Mouse (Mus musculus) stomach, embryonic 16.5 days (tissue): Measurements from ENCODE around the gene Cyfip2. TPM values are rescaled to one million over a fixed set of nuclear protein-coding genes. Genes with fewer than 3 reads are reported as not detected.

Experiments
- ATAC-seq: fragments of 200-750 bp; cut with Nextera tagmentation; 2 replicates; pipeline ENCODE4 v1.8.0; 2017; ENCODE audit warnings: moderate number of reproducible peaks, moderate TSS enrichment; ENCODE audit not compliant: insufficient read depth, low FRiP score
- H3K27ac ChIP-seq: fragments of 300-500 bp; sonication (generic); 2 replicates; pipeline ENCODE4 v1.5.1; 2014; ENCODE audit warnings: low read length
- H3K27me3 ChIP-seq: fragments of 300-500 bp; sonication (generic); 2 replicates; pipeline ENCODE4 v1.6.1; 2014; ENCODE audit warnings: low read length, control low read depth, mixed read lengths; ENCODE audit not compliant: control insufficient read depth, insufficient read depth
- H3K36me3 ChIP-seq: fragments of 300-500 bp; sonication (generic); 2 replicates; pipeline ENCODE4 v1.6.1; 2014; ENCODE audit warnings: low read length; ENCODE audit not compliant: control insufficient read depth, insufficient read depth
- H3K4me1 ChIP-seq: fragments of 300-500 bp; sonication (generic); 2 replicates; pipeline ENCODE4 v1.6.1; 2014; ENCODE audit warnings: low read length, control low read depth, mixed read lengths; ENCODE audit not compliant: control insufficient read depth, insufficient read depth
- H3K4me2 ChIP-seq: fragments of 300-500 bp; sonication (generic); 2 replicates; pipeline ENCODE4 v1.6.1; 2014; ENCODE audit warnings: low read depth, low read length, mixed read lengths
- H3K4me3 ChIP-seq: fragments of 300-500 bp; sonication (generic); replicated peaks from 2 replicates; pipeline ENCODE4 v1.5.1; 2014; ENCODE audit warnings: mild to moderate bottlenecking, low read length
- H3K9ac ChIP-seq: fragments of 300-500 bp; sonication (generic); 2 replicates; pipeline ENCODE4 v1.6.1; 2014; ENCODE audit warnings: low read length
- H3K9me3 ChIP-seq: fragments of 300-500 bp; sonication (generic); replicated peaks from 2 replicates; pipeline ENCODE4 v1.6.1; 2016; ENCODE audit warnings: low read length, control low read depth; ENCODE audit not compliant: control insufficient read depth
- whole genome bisulfite sequencing: fragments of 180-500 bp; shearing (Covaris S2); extraction: QIAGEN DNeasy Blood & Tissue Kit; methylation state at CpG from one replicate; pipeline ENCODE4 v1.1.7; 2014; 5-methylcytosine and 5-hydroxymethylcytosine counted together
- polyA plus RNA-seq: library from polyadenylated mRNA; unstranded; fragments of >200 nt; fragmentation: Nextera tagmentation; extraction: Ambion mirVana; gene quantifications from 2 replicates; pipeline ENCODE4 v1.2.1, GENCODE M21; 2015

Gene Cyfip2
- polyA plus RNA-seq, 1 experiment from 2014 or later = 8.1 TPM

DNA sequence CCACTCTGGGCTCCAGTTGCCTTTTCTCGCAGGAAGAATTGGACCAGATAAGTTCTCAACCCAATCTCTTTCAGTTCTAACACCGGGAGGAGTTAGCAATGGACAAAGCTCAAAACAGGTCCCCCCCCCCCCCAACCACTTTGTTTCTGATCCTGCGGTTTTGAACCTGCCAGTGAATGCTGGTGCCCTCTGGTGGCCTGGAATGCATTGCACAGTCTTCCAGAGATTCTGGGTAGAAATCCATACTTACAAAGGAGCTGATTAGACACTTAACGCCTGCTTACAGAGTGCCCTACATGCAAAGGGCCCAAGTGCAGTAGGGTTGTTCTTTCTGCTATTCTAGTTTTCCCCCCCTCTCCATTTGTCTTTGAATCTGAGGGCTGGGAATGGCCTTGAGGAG is 54.5 kb downstream of the Cyfip2 start:
- WGBS = 69% methylated on average over 4 of the region's 4 CpGs
- no peaks in the 10 kb centered on the region for H3K4me1 ChIP-seq
- H3K9me3 ChIP-seq = no peaks in the 10 kb centered on the region

DNA sequence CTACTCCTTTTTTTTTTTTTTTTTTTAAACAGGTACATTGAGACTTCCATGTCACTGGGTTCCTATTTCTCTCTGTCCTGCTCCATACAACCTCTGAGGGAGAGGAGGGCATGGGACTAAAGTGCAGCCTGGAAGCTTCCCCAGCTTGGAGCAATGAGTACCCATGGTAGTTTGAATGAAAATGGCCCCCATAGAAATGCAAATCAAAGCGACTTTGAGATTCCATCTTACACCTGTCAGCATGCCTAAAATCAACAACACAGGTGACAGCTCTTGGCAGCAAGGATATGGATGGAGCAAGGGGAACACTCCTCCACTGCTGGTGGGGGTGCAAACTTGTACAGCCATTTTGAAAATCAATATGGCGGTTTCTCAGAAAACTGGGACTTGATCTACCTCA is 57.4 kb downstream of the Cyfip2 start:
- H3K27me3 ChIP-seq = no peaks in the 10 kb centered on the region
- H3K9ac ChIP-seq = no peak overlapping the region
- ATAC-seq = no peak
- H3K4me1 ChIP-seq = no peaks in the 10 kb centered on the region
- WGBS = 81% methylated on average over 2 of the region's 2 CpGs
- H3K9me3 ChIP-seq = no peaks in the 10 kb centered on the region
- H3K4me3 ChIP-seq = no peak overlapping the region
- H3K27ac ChIP-seq = no peak overlapping the region
- H3K36me3 ChIP-seq = no peaks in the 10 kb centered on the region
- H3K4me2 ChIP-seq = no peak overlapping the region

More for the DNA sequence above, 54.5 kb downstream of the Cyfip2 start:
- no peak overlapping the region for H3K4me3 ChIP-seq
- H3K9ac ChIP-seq = no peak overlapping the region
- ATAC-seq = no peak
- H3K27ac ChIP-seq = no peak overlapping the region
- H3K36me3 ChIP-seq = no peaks in the 10 kb centered on the region
- H3K4me2 ChIP-seq = no peak overlapping the region
- H3K27me3 ChIP-seq = no peaks in the 10 kb centered on the region

DNA sequence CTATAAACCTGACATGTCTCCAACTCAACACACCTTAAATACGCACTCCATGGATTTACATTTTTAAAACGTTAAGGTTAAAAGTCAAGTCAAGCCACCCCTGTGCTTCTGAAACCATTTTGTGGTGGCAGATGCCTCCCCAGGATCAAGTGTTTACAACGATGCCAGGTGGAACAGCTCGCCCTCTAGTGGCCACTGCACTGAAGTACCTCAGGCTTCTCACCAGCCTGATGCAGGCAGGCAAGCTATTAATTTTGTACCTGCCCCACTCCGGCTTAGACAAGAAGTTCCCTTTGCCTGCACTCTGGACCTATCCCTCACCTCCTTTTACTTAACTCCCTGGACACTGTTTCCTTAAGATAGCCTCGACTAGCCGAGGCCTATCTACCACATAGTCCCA is 60.7 kb downstream of the Cyfip2 start:
- H3K4me1 ChIP-seq = no peaks in the 10 kb centered on the region
- ATAC-seq = no peak
- H3K4me2 ChIP-seq = no peak overlapping the region
- no peak overlapping the region for H3K27ac ChIP-seq
- H3K9ac ChIP-seq = no peak overlapping the region
- WGBS = 36% methylated on average over 7 of the region's 7 CpGs
- no peak overlapping the region for H3K4me3 ChIP-seq
- no peaks in the 10 kb centered on the region for H3K36me3 ChIP-seq
- no peaks in the 10 kb centered on the region for H3K27me3 ChIP-seq
- no peaks in the 10 kb centered on the region for H3K9me3 ChIP-seq

DNA sequence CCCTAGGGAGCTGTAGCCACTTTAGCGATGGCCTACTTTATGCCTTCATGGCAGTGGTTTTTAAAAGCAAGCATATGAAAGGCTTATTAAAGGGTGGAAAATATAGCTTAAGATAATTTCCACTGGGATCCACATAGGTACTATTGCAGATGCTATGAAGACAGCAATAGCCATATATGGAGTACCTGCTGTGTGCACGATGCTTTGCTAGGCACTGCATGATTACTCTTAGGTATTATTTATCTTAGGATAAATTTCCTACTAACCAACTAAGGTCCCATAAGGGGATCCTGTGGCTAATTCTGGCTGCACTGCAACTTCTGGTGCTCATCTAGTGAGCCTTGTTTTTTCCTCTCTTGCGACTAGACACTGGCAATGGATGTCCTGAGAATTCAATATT is 64.3 kb downstream of the Cyfip2 start:
- WGBS = 87% methylated on average over 3 of the region's 3 CpGs
- no peak for ATAC-seq

DNA sequence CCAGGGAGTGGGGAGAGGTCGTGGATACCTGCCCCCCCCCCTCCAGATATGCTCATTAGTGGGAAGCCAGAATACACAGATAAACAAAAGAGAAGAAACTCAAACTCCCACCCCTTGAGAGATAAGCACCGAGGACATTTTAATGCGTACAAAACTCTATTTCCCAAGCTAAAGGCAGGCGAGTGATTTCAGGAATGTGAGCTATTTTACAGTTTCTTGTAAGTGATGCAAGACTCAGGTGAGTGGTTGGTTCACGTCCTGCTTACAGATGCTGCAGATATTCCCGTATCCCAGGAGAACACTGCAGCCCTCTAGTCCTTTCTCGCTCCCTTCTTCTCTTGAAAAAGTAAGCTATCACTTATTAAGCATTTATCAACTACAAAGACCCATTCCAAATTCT is 66.3 kb downstream of the Cyfip2 start:
- H3K36me3 ChIP-seq = no peaks in the 10 kb centered on the region
- no peak overlapping the region for H3K4me2 ChIP-seq
- H3K27ac ChIP-seq = no peak overlapping the region
- no peaks in the 10 kb centered on the region for H3K4me1 ChIP-seq
- no peaks in the 10 kb centered on the region for H3K27me3 ChIP-seq
- no peak overlapping the region for H3K4me3 ChIP-seq
- no peak overlapping the region for H3K9ac ChIP-seq
- no peaks in the 10 kb centered on the region for H3K9me3 ChIP-seq
- 61% methylated on average over 7 of the region's 7 CpGs for WGBS
- no peak for ATAC-seq

More for the DNA sequence above, 64.3 kb downstream of the Cyfip2 start:
- H3K36me3 ChIP-seq = no peaks in the 10 kb centered on the region
- H3K27me3 ChIP-seq = no peaks in the 10 kb centered on the region
- no peak overlapping the region for H3K9ac ChIP-seq
- no peaks in the 10 kb centered on the region for H3K9me3 ChIP-seq
- H3K4me3 ChIP-seq = no peak overlapping the region
- H3K4me2 ChIP-seq = no peak overlapping the region
- H3K4me1 ChIP-seq = no peaks in the 10 kb centered on the region
- H3K27ac ChIP-seq = no peak overlapping the region

DNA sequence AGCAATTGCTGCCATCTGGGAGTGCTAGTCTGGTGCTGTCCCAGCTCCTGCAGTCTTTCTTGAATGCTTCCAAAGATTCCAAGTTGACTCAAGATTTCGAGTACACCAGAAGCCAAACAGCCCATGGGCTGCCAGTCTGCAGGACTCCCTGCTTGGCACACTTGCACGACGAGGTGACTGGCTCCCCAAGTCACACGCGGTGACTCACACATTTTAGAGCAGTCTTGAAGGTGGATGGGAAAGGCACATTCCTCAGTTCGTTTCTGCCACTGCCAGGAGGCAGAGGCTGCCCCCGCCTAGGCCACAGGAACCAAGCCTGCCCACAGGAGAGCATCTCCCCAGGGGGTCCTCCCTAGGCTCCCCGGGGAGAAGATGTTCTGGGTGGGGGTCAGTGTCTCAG is 66.7 kb downstream of the Cyfip2 start:
- Histone ChIP-seq H3K36me3 (no peaks in the 10 kb centered on the region), H3K27ac (no peak overlapping the region), H3K9ac (no peak overlapping the region), H3K4me3 (no peak overlapping the region), H3K9me3 (no peaks in the 10 kb centered on the region), H3K4me2 (no peak overlapping the region), H3K4me1 (no peaks in the 10 kb centered on the region), H3K27me3 (no peaks in the 10 kb centered on the region)
- ATAC-seq = no peak
- 68% methylated on average over 8 of the region's 8 CpGs for WGBS

DNA sequence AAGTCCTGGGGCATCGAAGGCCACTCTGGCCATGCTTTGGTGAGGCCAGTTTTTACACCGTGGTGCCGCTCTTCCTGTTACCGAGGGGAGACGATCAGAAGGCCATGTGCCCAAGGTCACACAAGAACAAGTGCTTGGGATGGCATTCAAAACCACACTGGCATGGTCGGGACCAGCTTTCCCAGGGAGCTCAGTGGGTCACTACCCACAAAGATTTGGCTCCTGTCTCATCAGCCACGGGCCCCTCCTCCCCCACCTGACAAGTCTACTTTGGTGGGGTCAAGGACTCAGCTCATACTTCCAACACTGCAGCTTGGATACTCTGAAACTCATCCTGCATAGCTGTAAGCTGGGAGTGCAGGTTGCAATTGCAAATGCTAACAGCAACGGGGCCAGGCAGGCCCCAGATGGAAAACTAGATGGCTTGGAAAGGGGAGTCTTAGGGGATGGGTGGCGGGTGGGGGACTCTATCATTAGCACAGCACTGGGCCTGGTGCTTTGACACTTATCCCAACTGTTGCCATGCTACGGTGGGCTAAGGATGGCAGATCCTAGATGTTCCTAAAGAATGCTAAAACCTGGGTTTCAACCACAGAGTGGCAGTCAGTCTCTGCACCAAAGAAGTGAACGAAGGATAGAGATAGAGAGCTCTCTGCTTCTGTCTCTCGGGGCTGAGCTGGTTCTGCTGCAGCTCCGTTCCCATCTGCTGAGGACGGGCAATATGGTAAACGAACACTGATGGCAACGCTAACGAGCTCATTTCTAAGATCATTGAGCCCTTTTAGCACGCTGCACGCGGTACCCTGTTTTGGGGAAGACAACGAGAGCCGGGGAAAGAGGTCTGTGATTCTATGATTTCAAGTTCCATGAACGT is 67.7 kb downstream of the Cyfip2 start:
- no peak overlapping the region for H3K4me3 ChIP-seq
- no peaks in the 10 kb centered on the region for H3K4me1 ChIP-seq
- no peak overlapping the region for H3K27ac ChIP-seq
- H3K4me2 ChIP-seq = no peak overlapping the region
- no peaks in the 10 kb centered on the region for H3K36me3 ChIP-seq
- no peak overlapping the region for H3K9ac ChIP-seq
- H3K9me3 ChIP-seq = no peaks in the 10 kb centered on the region
- no peaks in the 10 kb centered on the region for H3K27me3 ChIP-seq
- 91% methylated on average over 23 of the region's 23 CpGs for WGBS
- no peak for ATAC-seq

DNA sequence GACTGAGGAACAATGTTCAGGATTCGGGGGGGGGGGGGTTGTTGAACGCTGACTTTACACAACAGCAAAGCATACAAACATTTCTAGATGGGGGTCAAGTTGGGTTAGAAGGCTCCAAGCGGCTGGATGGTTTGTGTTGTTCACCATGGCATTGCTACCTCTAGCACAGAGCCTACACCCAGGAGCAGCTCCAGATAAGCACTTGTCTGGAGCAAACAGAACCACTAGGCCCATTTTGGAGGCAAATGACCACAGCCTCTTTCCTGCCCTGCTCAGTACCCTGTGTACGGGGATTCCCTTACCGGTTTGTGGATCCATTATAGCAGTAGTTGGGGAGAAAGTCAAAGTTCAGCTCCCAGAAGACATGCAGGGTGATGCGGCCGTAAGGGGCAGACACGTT is 70.7 kb downstream of the Cyfip2 start:
- Histone ChIP-seq H3K4me1 (no peaks in the 10 kb centered on the region), H3K9me3 (no peaks in the 10 kb centered on the region), H3K27ac (no peak overlapping the region), H3K27me3 (no peaks in the 10 kb centered on the region), H3K4me2 (no peak overlapping the region), H3K9ac (no peak overlapping the region), H3K4me3 (no peak overlapping the region), H3K36me3 (no peaks in the 10 kb centered on the region)
- WGBS = 93% methylated on average over 8 of the region's 8 CpGs
- ATAC-seq = no peak

DNA sequence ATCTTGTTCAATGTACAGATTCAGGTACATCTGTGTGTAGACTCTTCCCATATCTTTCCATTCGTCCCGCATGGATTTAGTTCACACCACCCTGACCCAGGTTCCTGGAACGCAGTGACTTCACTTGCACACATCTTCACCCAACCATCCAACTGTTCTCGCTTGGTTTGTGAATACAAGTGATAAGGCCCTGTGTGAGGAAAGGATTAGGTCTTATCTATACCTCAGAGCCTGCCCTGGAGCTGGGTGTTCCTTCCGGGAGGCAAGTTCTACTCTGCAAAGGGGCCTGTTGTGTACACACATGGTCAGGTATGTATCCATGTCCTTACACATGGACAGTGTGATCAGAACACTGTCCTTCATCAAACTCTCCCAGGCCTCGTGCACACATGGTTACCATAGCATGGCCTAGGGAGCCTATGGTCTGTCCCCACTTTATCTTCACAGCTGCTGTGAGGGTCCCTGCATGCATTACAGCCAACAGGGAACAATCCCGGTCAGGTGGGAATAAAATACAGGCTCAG is 71.4 kb downstream of the Cyfip2 start:
- Histone ChIP-seq H3K27ac (no peak overlapping the region), H3K27me3 (no peaks in the 10 kb centered on the region), H3K4me3 (no peak overlapping the region), H3K4me2 (no peak overlapping the region), H3K4me1 (no peaks in the 10 kb centered on the region), H3K9me3 (no peaks in the 10 kb centered on the region), H3K9ac (no peak overlapping the region), H3K36me3 (no peaks in the 10 kb centered on the region)
- 0 out of 2 replicates have a peak, but pooled peaks have one; percentile 40 for ATAC-seq
- WGBS = 83% methylated on average over 7 of the region's 7 CpGs
